Mouse (Mus musculus): Measurements from ENCODE around the gene Npcd.

The Npcd gene

GRCm38 (mm10) chr15:79834130-79834880, at the start of gene Npcd, which contains the start of gene Cbx6:
TSS of gene Npcd (minus strand) at chr15:79834237.
TSS of gene Cbx6 (minus strand) at chr15:79834688.
- DNase-seq, result peak; percentile 96 to 98

- peak; percentile 96 to 97 for DNase-seq
Observed at GRCm38 (mm10) chr15:79883352-79883822, 49.4 kb upstream of the Npcd start.

- no peak for DNase-seq
Observed at GRCm38 (mm10) chr15:79882623-79883267, 48.7 kb upstream of the Npcd start.

- DNase-seq, result no peak
Observed at GRCm38 (mm10) chr15:79880477-79880876, 46.4 kb upstream of the Npcd start.

- peak; percentile 91 to 95 for DNase-seq
Observed at GRCm38 (mm10) chr15:79879319-79879718, 45.3 kb upstream of the Npcd start.

GRCm38 (mm10) chr15:79878725-79879136, 44.7 kb upstream of the Npcd start:
- DNase-seq, result peak; percentile 59 to 79

- DNase-seq, result no peak
Observed at GRCm38 (mm10) chr15:79875261-79875995, 41.4 kb upstream of the Npcd start.

GRCm38 (mm10) chr15:79873995-79874394, 40.0 kb upstream of the Npcd start:
- DNase-seq, result no peak

GRCm38 (mm10) chr15:79873545-79873944, 39.5 kb upstream of the Npcd start:
- DNase-seq, result no peak

GRCm38 (mm10) chr15:79867260-79868002, 33.4 kb upstream of the Npcd start:
- DNase-seq, result no peak

- DNase-seq, result no peak
Observed at GRCm38 (mm10) chr15:79859821-79860220, 25.8 kb upstream of the Npcd start.

GRCm38 (mm10) chr15:79858979-79859378, 24.9 kb upstream of the Npcd start:
- DNase-seq, result no peak

GRCm38 (mm10) chr15:79850143-79850542, 16.1 kb upstream of the Npcd start:
- no peak for DNase-seq

- peak in 1 of 2 experiments; percentile 61 for DNase-seq
Observed at GRCm38 (mm10) chr15:79847100-79847499, 13.1 kb upstream of the Npcd start.

GRCm38 (mm10) chr15:79845986-79846385, 11.9 kb upstream of the Npcd start:
- DNase-seq, result no peak

GRCm38 (mm10) chr15:79842985-79843384, 8.9 kb upstream of the Npcd start:
- no peak for DNase-seq

- DNase-seq, result no peak
Observed at GRCm38 (mm10) chr15:79840281-79840680, 6.2 kb upstream of the Npcd start.

GRCm38 (mm10) chr15:79834881-79835260, 834 bp upstream of the Npcd start:
- DNase-seq, result no peak

- DNase-seq, result peak; percentile 49 to 79
Observed at GRCm38 (mm10) chr15:79833251-79834050, 586 bp downstream of the Npcd start.

GRCm38 (mm10) chr15:79832064-79832900, 1.8 kb downstream of the Npcd start:
- peak; percentile 73 to 85 for DNase-seq

- DNase-seq, result peak; percentile 67 to 81
Observed at GRCm38 (mm10) chr15:79830388-79830787, 3.6 kb downstream of the Npcd start.
